Mouse (Mus musculus) liver, embryonic 15.5 days (tissue): ENCODE data around the gene Bloc1s1. TPM values are rescaled to one million over a fixed set of nuclear protein-coding genes. Genes with fewer than 3 reads are reported as not detected.

Experiments
- ATAC-seq: fragments of 200-750 bp; cut with Nextera tagmentation; 2 replicates; pipeline ENCODE4 v1.8.0; 2017; ENCODE audit warnings: moderate number of reproducible peaks, mild to moderate bottlenecking, moderate library complexity; ENCODE audit not compliant: insufficient read depth
- H3K27ac ChIP-seq: fragments of 300-500 bp; sonication (generic); replicated peaks from 2 replicates; pipeline ENCODE4 v1.5.1; 2015; ENCODE audit warnings: mild to moderate bottlenecking, inconsistent platforms
- H3K27me3 ChIP-seq: fragments of 300-500 bp; sonication (generic); 2 replicates; pipeline ENCODE4 v1.6.1; 2015; ENCODE audit warnings: mild to moderate bottlenecking, inconsistent platforms
- H3K36me3 ChIP-seq: fragments of 300-500 bp; sonication (generic); replicated peaks from 2 replicates; pipeline ENCODE4 v1.6.1; 2015; ENCODE audit warnings: moderate library complexity, mild to moderate bottlenecking, inconsistent platforms
- H3K4me1 ChIP-seq: fragments of 300-500 bp; sonication (generic); replicated peaks from 2 replicates; pipeline ENCODE4 v1.6.1; 2015; ENCODE audit warnings: inconsistent platforms
- H3K4me2 ChIP-seq: fragments of 300-500 bp; sonication (generic); 2 replicates; pipeline ENCODE4 v1.6.1; 2015; ENCODE audit warnings: moderate library complexity, mild to moderate bottlenecking, inconsistent platforms
- H3K4me3 ChIP-seq: fragments of 300-500 bp; sonication (generic); replicated peaks from 2 replicates; pipeline ENCODE4 v1.5.1; 2015; ENCODE audit warnings: mild to moderate bottlenecking, inconsistent platforms
- H3K9ac ChIP-seq: fragments of 300-500 bp; sonication (generic); 2 replicates; pipeline ENCODE4 v1.6.1; 2015; ENCODE audit warnings: moderate library complexity, mild to moderate bottlenecking, inconsistent platforms
- H3K9me3 ChIP-seq: fragments of 300-500 bp; sonication (generic); replicated peaks from 2 replicates; pipeline ENCODE4 v1.6.1; 2016; ENCODE audit warnings: inconsistent platforms
- WGBS: fragments of 180-500 bp; shearing (Covaris S2); methylation state at CpG from one replicate; pipeline ENCODE4 v1.1.7; 2015; ENCODE audit warnings: mixed read lengths; ENCODE audit not compliant: insufficient replicate concordance; 5-methylcytosine and 5-hydroxymethylcytosine counted together
- polyA plus RNA-seq: library from polyadenylated mRNA; unstranded; fragments of >200 nt; fragmentation: Nextera tagmentation; extraction: Ambion mirVana; gene quantifications from 2 replicates; pipeline ENCODE4 v1.2.1, GENCODE M21; 2015

The Bloc1s1 gene
- 93.9 and 96.1 TPM in 2 replicates for polyA plus RNA-seq

DNA sequence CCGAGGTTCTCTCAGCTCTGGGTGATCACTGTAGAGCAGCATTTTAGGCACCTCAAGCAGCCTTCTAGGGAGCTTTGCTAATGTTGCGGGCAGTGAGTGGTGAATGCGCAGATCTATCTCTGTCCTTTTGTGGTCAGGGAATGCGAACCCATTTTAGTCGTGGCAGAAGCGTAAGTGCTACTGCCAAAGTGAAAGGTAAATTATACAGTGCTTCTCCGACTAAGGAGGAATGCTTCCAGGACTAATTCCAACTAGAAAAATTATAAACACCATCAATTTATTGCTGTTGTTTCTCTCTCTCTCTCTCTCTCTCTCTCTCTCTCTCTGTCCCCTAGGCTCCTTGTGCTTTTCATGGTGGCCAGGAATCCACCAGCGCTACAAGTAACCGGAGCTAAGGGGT is at the start of gene Bloc1s1:
Gene Bloc1s1 (minus strand): TSS at position 101 of the 400 bp plus-strand sequence.
- no peaks in the 10 kb centered on the region for H3K36me3 ChIP-seq
- no peak for ATAC-seq
- peak within 1 kb of the TSS; percentile 87 for H3K4me2 ChIP-seq
- H3K9ac ChIP-seq = peak within 1 kb of the TSS; percentile 86
- no peaks in the 10 kb centered on the region for H3K9me3 ChIP-seq
- 50% methylated on average over 9 of the region's 9 CpGs for WGBS
- H3K27ac ChIP-seq = peak within 1 kb of the TSS; percentile 91
- H3K4me3 ChIP-seq = peak within 1 kb of the TSS; percentile 96
- peaks cover 31% of the 10 kb centered on the region for H3K27me3 ChIP-seq
- peaks cover 48% of the 10 kb centered on the region for H3K4me1 ChIP-seq

DNA sequence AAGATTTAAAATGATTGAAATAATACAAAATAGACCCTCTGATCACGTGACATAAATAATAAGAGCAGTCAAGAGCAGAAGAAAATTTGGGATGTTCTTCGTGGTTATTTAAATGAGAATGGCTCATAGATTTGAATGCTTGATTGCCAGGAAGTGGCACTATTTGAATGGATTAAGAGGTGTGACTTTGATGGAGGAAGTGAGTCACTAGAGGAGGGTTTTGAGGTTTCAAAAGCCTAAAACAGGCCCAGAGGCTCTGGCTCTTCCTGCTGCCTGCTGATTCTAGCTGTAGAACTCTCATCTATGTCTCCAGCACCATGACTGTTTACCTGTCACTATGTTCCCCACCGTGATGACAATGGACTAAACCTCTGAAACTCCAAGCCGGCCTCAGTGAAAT is 49.0 kb upstream of the Bloc1s1 start:
- no peak overlapping the region for H3K9ac ChIP-seq

DNA sequence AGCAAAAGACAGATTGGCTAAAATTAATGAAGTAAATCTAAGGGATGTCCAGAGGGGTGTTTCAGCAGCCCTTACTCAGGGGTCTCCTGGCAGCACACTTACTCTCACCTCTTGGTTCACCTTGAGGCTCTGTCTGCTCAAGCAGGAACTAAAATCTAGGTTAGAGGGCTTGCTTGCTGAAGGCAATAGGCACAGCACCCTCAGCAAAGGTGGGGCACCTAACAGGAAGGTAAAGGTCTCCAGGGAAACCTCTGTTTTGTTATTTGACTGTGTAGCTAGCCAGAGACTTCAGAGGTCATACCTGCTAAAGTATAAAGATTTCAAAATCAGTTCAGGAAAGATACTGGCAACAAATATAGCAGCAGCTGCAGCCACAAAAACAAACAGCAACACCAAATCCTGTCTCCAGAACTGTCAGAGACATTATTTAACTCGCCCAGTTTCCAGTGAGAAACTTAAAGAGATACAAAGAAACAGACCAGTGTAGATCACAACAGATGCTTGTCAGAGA is 47.0 kb upstream of the Bloc1s1 start:
- no peak overlapping the region for H3K27ac ChIP-seq
- no peak overlapping the region for H3K4me3 ChIP-seq
- H3K9me3 ChIP-seq = no peaks in the 10 kb centered on the region
- H3K27me3 ChIP-seq = peaks cover 23% of the 10 kb centered on the region
- no peak overlapping the region for H3K4me2 ChIP-seq
- no peaks in the 10 kb centered on the region for H3K36me3 ChIP-seq
- H3K9ac ChIP-seq = no peak overlapping the region
- no peaks in the 10 kb centered on the region for H3K4me1 ChIP-seq
- no peak for ATAC-seq
- 19% methylated on average over 1 of the region's 1 CpGs for WGBS

More for the DNA sequence above, 49.0 kb upstream of the Bloc1s1 start:
- WGBS = 60% methylated on average over 4 of the region's 4 CpGs
- Histone ChIP-seq H3K4me3 (no peak overlapping the region), H3K9me3 (no peaks in the 10 kb centered on the region), H3K4me1 (no peaks in the 10 kb centered on the region), H3K27ac (no peak overlapping the region), H3K27me3 (peaks cover 30% of the 10 kb centered on the region), H3K36me3 (no peaks in the 10 kb centered on the region), H3K4me2 (no peak overlapping the region)
- ATAC-seq = no peak

DNA sequence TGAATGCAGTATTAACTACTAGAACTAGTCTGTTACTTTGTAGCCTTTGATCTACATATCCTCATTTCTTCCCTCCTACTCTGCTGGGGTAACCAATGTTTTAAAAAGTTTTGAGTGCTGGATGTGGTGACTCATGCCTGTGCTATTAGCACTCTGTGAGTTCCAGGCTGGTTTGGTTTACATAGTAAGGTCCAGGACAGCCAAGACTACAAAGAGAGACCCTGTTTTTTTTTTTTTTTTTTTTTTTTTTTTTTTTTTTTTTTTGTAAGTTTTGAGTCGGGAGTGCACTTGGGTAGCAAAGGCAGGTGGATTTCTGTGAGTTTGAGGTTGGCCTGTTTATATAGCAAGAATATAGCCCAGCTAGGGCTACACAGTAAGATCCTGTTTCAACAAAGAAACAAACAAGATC is 44.5 kb upstream of the Bloc1s1 start:
- no peaks in the 10 kb centered on the region; the same call in 1 of the 2 replicates for H3K4me1 ChIP-seq
- H3K36me3 ChIP-seq = no peaks in the 10 kb centered on the region
- H3K9ac ChIP-seq = no peak overlapping the region
- WGBS = 26% methylated on average over 1 of the region's 1 CpGs
- no peak overlapping the region for H3K4me3 ChIP-seq
- ATAC-seq = no peak
- H3K9me3 ChIP-seq = no peaks in the 10 kb centered on the region
- no peak overlapping the region for H3K4me2 ChIP-seq
- no peak overlapping the region for H3K27ac ChIP-seq
- H3K27me3 ChIP-seq = peaks cover 23% of the 10 kb centered on the region

DNA sequence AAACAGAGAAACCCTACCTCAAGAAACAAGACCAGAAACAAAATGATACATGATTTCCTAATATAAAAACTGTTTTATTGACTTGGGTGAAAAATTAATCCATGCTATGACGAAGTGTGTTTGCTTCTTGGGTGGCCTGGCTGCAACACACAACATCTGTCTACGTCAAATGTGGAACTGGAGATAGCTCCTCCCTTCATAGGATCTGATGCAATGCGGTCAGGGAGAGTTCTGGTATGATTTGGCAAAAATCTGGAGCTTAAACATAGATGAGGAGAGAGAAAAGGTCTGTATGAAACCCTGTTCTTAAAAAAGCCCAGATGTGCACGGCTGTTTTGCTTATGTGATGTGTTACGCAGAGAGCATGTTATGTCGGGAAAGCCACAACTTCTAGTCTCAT is 42.0 kb upstream of the Bloc1s1 start:
- Histone ChIP-seq H3K4me1 (no peaks in the 10 kb centered on the region; the same call in 1 of the 2 replicates), H3K27ac (no peak overlapping the region), H3K4me3 (no peak overlapping the region), H3K9me3 (no peaks in the 10 kb centered on the region), H3K36me3 (no peaks in the 10 kb centered on the region), H3K4me2 (no peak overlapping the region), H3K9ac (no peak overlapping the region), H3K27me3 (peaks cover 24% of the 10 kb centered on the region)
- no peak for ATAC-seq
- 45% methylated on average over 6 of the region's 6 CpGs for WGBS

DNA sequence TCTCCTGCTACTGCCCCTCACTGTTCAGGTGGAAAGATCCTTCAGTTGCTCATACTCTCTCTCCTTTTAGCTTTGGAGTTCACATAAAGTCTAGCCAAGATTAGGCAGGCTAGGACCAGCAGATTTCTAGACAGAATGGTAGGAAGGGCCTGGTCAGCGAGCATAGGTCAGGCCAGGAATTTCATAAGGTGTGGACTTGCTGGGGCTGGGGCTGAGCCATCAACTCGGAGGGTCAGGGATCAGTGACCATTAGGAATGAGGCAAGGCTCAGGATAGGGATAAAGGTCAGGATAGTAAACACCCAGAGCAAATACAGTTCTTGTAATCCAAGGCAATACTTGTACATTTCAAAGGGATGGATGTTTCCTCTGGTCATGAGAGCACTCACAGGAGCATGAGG is 41.1 kb upstream of the Bloc1s1 start:
- peak; percentile 84 for ATAC-seq
- no peaks in the 10 kb centered on the region for H3K36me3 ChIP-seq
- no peaks in the 10 kb centered on the region; the same call in 1 of the 2 replicates for H3K4me1 ChIP-seq
- H3K27ac ChIP-seq = no peak overlapping the region
- WGBS = 45% methylated on average over 2 of the region's 2 CpGs
- peaks cover 25% of the 10 kb centered on the region for H3K27me3 ChIP-seq
- H3K9ac ChIP-seq = no peak overlapping the region
- no peak overlapping the region for H3K4me2 ChIP-seq
- H3K4me3 ChIP-seq = no peak overlapping the region
- no peaks in the 10 kb centered on the region for H3K9me3 ChIP-seq

DNA sequence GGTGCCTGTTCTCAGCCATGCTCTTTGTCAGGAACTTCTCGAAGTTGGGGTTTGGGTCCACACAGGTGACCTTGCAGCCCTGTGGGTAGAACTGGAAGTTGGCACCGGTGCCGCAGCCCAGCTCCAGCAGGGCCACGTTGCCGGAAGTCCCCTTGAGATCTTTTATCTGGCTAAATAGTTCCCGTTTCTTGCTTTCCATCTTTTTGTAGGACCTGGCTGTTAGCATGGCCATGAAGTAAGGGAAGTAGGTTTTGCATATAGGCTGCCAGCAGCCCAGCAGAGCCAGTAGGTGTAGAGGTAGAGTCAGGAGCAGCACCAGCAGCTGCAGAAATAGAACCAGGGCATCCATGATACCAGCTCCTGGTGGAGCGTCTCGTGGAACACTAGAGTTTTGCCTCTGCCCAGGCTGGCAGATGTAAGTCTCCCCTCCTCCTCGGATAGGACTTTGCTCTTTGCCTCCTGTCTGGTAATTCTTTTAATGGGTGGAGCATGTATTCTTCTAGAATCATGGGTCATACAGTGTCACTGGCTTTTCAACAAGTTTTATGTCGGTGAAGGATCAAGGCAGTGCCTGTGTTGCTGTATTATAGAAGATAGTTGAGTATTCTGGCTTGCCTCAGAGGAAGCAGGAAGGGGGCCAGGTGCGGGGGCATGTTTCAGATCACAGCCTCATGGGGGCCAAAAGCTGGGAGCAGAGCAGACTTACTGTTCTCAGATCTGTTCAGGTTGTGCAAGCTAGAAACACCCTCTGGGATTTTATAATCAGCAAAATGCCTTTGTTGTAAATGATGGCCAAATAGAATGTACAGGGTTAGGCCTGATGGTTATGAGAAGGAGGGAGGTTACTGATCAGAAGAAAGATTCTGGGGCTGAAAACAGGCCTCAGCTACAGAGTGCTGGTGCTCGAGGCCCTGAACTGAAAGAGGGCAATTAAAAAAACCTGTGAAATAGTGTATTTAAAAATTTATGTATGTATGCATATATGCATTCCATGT is 37.1 kb upstream of the Bloc1s1 start, which contains the start of gene Mettl7b:
Gene Mettl7b (minus strand): TSS at position 399 of the 995 bp plus-strand sequence.
- WGBS = 59% methylated on average over 12 of the region's 12 CpGs
- Histone ChIP-seq H3K9ac (no peak within 1 kb of the TSS), H3K27ac (no peak within 1 kb of the TSS), H3K27me3 (peaks cover 48% of the 10 kb centered on the region), H3K9me3 (no peaks in the 10 kb centered on the region), H3K4me2 (no peak within 1 kb of the TSS), H3K4me1 (no peaks in the 10 kb centered on the region; the same call in 1 of the 2 replicates), H3K4me3 (no peak within 1 kb of the TSS), H3K36me3 (no peaks in the 10 kb centered on the region)
- ATAC-seq = no peak

DNA sequence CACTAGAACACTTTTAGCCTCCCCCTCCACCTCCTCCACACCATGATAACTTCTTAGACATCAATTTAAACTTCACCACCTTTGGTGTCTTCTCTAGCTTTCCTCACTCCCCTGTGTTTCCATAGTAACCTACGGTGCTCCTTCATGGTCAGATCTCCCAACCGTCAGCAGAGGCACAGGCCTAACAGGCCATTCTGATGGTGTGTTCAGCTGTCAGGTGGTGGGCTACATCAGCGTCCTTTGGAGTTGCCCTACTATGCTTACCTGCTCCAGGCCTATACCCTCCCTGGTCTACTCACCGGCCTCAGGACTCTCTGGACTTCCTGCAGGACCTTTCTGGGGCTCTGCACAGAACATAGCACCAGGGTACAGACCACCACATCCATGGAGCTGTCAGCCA is 36.3 kb upstream of the Bloc1s1 start:
- Histone ChIP-seq H3K9ac (no peak overlapping the region), H3K9me3 (no peaks in the 10 kb centered on the region), H3K27me3 (peaks cover 53% of the 10 kb centered on the region), H3K36me3 (no peaks in the 10 kb centered on the region), H3K4me2 (no peak overlapping the region), H3K27ac (no peak overlapping the region), H3K4me3 (no peak overlapping the region), H3K4me1 (no peaks in the 10 kb centered on the region)
- 58% methylated on average over 4 of the region's 4 CpGs for WGBS
- no peak for ATAC-seq

DNA sequence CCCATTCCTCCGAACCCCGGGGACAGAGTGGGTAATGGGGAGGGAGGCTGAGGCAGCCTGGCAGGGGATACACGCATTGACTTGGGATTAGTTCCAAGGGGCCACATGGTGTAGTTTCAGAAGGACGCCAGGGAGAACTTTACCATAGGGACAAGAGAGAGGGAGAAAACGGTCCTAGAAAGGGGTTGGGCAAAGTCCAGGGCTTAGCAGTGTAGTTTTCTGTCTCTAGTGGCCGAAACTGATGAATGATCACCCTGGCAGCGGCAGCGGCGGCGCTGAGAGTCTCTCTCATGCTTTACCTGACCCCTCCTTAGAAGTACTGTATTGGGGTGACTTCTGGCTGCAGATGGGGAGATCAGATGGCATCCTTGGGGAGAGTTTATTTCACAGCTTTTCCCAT is 34.5 kb upstream of the Bloc1s1 start:
- WGBS = 62% methylated on average over 10 of the region's 10 CpGs
- Histone ChIP-seq H3K27ac (no peak overlapping the region), H3K9me3 (no peaks in the 10 kb centered on the region), H3K36me3 (no peaks in the 10 kb centered on the region), H3K4me2 (no peak overlapping the region), H3K27me3 (peaks cover 59% of the 10 kb centered on the region), H3K9ac (no peak overlapping the region), H3K4me3 (no peak overlapping the region), H3K4me1 (no peaks in the 10 kb centered on the region)
- ATAC-seq = no peak

DNA sequence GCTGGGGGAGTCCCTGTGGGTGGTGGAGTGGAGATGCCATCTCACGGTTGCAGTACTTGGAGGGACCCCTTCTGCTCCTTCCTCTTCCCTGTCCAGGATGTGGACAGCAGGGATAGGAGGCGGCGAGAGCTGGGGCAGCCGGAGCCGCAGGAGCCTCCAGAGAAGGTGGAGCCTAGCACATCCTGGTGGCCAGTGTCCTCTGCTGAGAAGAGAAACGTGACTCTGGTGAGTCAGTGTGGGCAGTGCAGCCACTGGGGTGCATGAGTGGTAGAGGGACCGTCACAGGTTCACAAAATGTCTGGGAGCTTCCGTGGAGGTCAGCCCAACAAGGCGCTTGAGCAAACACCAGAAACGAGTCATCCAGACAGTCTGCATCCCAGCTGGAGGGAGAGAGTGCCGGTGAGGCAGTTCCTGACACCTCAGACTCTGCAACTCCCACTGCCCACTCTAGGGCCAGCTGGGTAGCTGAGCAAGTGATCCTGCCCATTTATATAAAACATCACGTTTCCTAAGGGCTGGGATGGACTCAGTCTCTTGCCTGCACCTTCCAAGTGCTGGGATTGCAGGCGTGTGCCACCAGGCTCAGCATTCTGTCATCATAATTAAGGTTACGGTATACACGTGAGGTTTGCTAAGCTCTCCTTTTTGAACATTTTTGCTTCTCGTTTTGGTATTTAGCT is 26.5 kb upstream of the Bloc1s1 start:
- 44% methylated on average over 16 of the region's 16 CpGs for WGBS
- H3K9ac ChIP-seq = no peak overlapping the region
- no peaks in the 10 kb centered on the region for H3K36me3 ChIP-seq
- no peak overlapping the region for H3K27ac ChIP-seq
- no peaks in the 10 kb centered on the region for H3K9me3 ChIP-seq
- H3K4me2 ChIP-seq = no peak overlapping the region
- H3K4me1 ChIP-seq = no peaks in the 10 kb centered on the region
- ATAC-seq = no peak
- H3K4me3 ChIP-seq = no peak overlapping the region
- peaks cover 58% of the 10 kb centered on the region for H3K27me3 ChIP-seq

DNA sequence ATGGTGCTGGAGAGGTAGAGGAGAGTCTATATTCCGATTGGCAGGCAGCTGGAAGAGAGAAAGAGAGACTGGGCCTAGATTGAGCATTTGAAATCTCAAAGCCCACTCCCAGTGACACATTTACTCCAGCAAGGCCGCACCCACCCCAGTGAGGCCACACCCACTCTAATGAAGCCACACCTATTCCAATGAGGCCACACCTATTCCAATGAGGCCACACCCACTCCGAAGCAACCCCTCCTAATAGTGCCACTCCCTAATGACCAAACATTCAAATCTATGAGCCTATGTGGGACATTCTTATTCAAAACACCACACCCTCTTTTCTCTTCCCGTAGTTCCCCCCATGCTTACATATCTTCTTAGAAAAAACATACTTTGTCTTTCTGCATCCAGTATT is 23.7 kb upstream of the Bloc1s1 start:
- Histone ChIP-seq H3K4me3 (no peak overlapping the region), H3K27me3 (peaks cover 65% of the 10 kb centered on the region), H3K27ac (no peak overlapping the region), H3K36me3 (no peaks in the 10 kb centered on the region), H3K4me1 (no peaks in the 10 kb centered on the region), H3K9ac (no peak overlapping the region), H3K4me2 (no peak overlapping the region), H3K9me3 (no peaks in the 10 kb centered on the region)
- ATAC-seq = no peak
- WGBS = 71% methylated on average over 4 of the region's 4 CpGs
